Mouse (Mus musculus) midbrain, embryonic 13.5 days (tissue): Measurements from ENCODE around the gene Cd200r3. TPM values are rescaled to one million over a fixed set of nuclear protein-coding genes. Genes with fewer than 3 reads are reported as not detected.

Experiments used
- ATAC-seq: fragments of 200-750 bp; cut with Nextera tagmentation; 2 replicates; pipeline ENCODE4 v1.8.0; 2017; ENCODE audit warnings: mild to moderate bottlenecking, moderate TSS enrichment, moderate library complexity
- H3K27ac ChIP-seq: fragments of 300-500 bp; sonication (generic); 2 replicates; pipeline ENCODE4 v1.5.1; 2015; ENCODE audit warnings: inconsistent platforms, mild to moderate bottlenecking, moderate library complexity
- H3K27me3 ChIP-seq: fragments of 300-500 bp; sonication (generic); 2 replicates; pipeline ENCODE4 v1.6.1; 2015; ENCODE audit warnings: mild to moderate bottlenecking, inconsistent platforms
- H3K36me3 ChIP-seq: fragments of 300-500 bp; sonication (generic); 2 replicates; pipeline ENCODE4 v1.6.1; 2015; ENCODE audit warnings: mild to moderate bottlenecking, inconsistent platforms
- H3K4me1 ChIP-seq: fragments of 300-500 bp; sonication (generic); replicated peaks from 2 replicates; pipeline ENCODE4 v1.6.1; 2015; ENCODE audit warnings: inconsistent platforms
- H3K4me2 ChIP-seq: fragments of 300-500 bp; sonication (generic); replicated peaks from 2 replicates; pipeline ENCODE4 v1.6.1; 2015; ENCODE audit warnings: moderate library complexity, mild to moderate bottlenecking, inconsistent platforms
- H3K4me3 ChIP-seq: fragments of 300-500 bp; sonication (generic); replicated peaks from 2 replicates; pipeline ENCODE4 v1.5.1; 2015; ENCODE audit warnings: mild to moderate bottlenecking, inconsistent platforms
- H3K9ac ChIP-seq: fragments of 300-500 bp; sonication (generic); replicated peaks from 2 replicates; pipeline ENCODE4 v1.6.1; 2015; ENCODE audit warnings: mild to moderate bottlenecking, inconsistent platforms
- H3K9me3 ChIP-seq: fragments of 300-500 bp; sonication (generic); 2 replicates; pipeline ENCODE4 v1.6.1; 2016; ENCODE audit warnings: mild to moderate bottlenecking, inconsistent platforms
- WGBS: fragments of 180-500 bp; shearing (Covaris S2); methylation state at CpG from one replicate; pipeline ENCODE4 v1.1.7; 2015; 5-methylcytosine and 5-hydroxymethylcytosine counted together
- polyA plus RNA-seq: library from polyadenylated mRNA; unstranded; fragments of >200 nt; fragmentation: Nextera tagmentation; extraction: Ambion mirVana; gene quantifications from 2 replicates; pipeline ENCODE4 v1.2.1, GENCODE M21; 2015

Cd200r3 gene
- polyA plus RNA-seq = not detected in 2 replicates

- no peaks in the 10 kb centered on the region for H3K27me3 ChIP-seq
- no peaks in the 10 kb centered on the region for H3K9me3 ChIP-seq
- H3K4me2 ChIP-seq = no peak within 1 kb of the TSS
- no peak within 1 kb of the TSS for H3K4me3 ChIP-seq
- no peak within 1 kb of the TSS for H3K9ac ChIP-seq
- H3K4me1 ChIP-seq = no peaks in the 10 kb centered on the region
- ATAC-seq = no peak
- no peak within 1 kb of the TSS for H3K27ac ChIP-seq
- H3K36me3 ChIP-seq = no peaks in the 10 kb centered on the region
- 88% methylated on average over 3 of the region's 3 CpGs for WGBS
Measured at GRCm38 (mm10) chr16:44943468-44943867, at the start of gene Cd200r3. Gene Cd200r3 (plus strand): TSS chr16:44943678.

- Histone ChIP-seq H3K4me2 (no peak overlapping the region), H3K36me3 (no peaks in the 10 kb centered on the region), H3K4me3 (no peak overlapping the region), H3K27ac (no peak overlapping the region), H3K9ac (no peak overlapping the region), H3K27me3 (no peaks in the 10 kb centered on the region), H3K4me1 (no peaks in the 10 kb centered on the region), H3K9me3 (no peaks in the 10 kb centered on the region)
- no peak for ATAC-seq
- WGBS = 88% methylated on average over 1 of the region's 1 CpGs
Measured at GRCm38 (mm10) chr16:44932016-44932415, 11.5 kb upstream of the Cd200r3 start.

- Histone ChIP-seq H3K4me1 (no peaks in the 10 kb centered on the region), H3K9ac (no peak overlapping the region), H3K4me2 (no peak overlapping the region), H3K36me3 (no peaks in the 10 kb centered on the region), H3K9me3 (no peaks in the 10 kb centered on the region), H3K27me3 (no peaks in the 10 kb centered on the region), H3K4me3 (no peak overlapping the region), H3K27ac (no peak overlapping the region)
- WGBS = 74% methylated on average over 4 of the region's 4 CpGs
- no peak for ATAC-seq
Measured at GRCm38 (mm10) chr16:44951360-44952114, 8.1 kb downstream of the Cd200r3 start.

- H3K36me3 ChIP-seq = no peaks in the 10 kb centered on the region
- no peaks in the 10 kb centered on the region for H3K27me3 ChIP-seq
- H3K9me3 ChIP-seq = no peaks in the 10 kb centered on the region
- WGBS = 85% methylated on average over 2 of the region's 2 CpGs
- H3K4me3 ChIP-seq = no peak overlapping the region
- no peak overlapping the region for H3K9ac ChIP-seq
- H3K4me1 ChIP-seq = no peaks in the 10 kb centered on the region
- no peak overlapping the region for H3K4me2 ChIP-seq
- no peak for ATAC-seq
- H3K27ac ChIP-seq = no peak overlapping the region
Measured at GRCm38 (mm10) chr16:44962296-44962695, 18.8 kb downstream of the Cd200r3 start.

GRCm38 (mm10) chr16:44962777-44963176 is 19.3 kb downstream of the Cd200r3 start:
- no peak overlapping the region for H3K9ac ChIP-seq
- H3K27me3 ChIP-seq = no peaks in the 10 kb centered on the region
- ATAC-seq = no peak
- no peaks in the 10 kb centered on the region for H3K9me3 ChIP-seq
- WGBS = 85% methylated on average over 2 of the region's 2 CpGs
- H3K4me1 ChIP-seq = no peaks in the 10 kb centered on the region
- H3K36me3 ChIP-seq = no peaks in the 10 kb centered on the region
- no peak overlapping the region for H3K27ac ChIP-seq
- no peak overlapping the region for H3K4me3 ChIP-seq
- H3K4me2 ChIP-seq = no peak overlapping the region

- Histone ChIP-seq H3K36me3 (no peaks in the 10 kb centered on the region), H3K4me2 (no peak overlapping the region), H3K9me3 (no peaks in the 10 kb centered on the region), H3K27me3 (no peaks in the 10 kb centered on the region), H3K9ac (no peak overlapping the region), H3K4me1 (no peaks in the 10 kb centered on the region), H3K4me3 (no peak overlapping the region), H3K27ac (no peak overlapping the region)
- 89% methylated on average over 6 of the region's 6 CpGs for WGBS
- no peak for ATAC-seq
Measured at GRCm38 (mm10) chr16:44964526-44965374, 21.3 kb downstream of the Cd200r3 start.

GRCm38 (mm10) chr16:44965428-44965827 is 21.9 kb downstream of the Cd200r3 start:
- H3K27ac ChIP-seq = no peak overlapping the region
- H3K9me3 ChIP-seq = no peaks in the 10 kb centered on the region
- no peaks in the 10 kb centered on the region for H3K27me3 ChIP-seq
- no peak overlapping the region for H3K4me3 ChIP-seq
- no peaks in the 10 kb centered on the region for H3K4me1 ChIP-seq
- ATAC-seq = no peak
- 97% methylated on average over 8 of the region's 8 CpGs for WGBS
- H3K9ac ChIP-seq = no peak overlapping the region
- no peaks in the 10 kb centered on the region for H3K36me3 ChIP-seq
- H3K4me2 ChIP-seq = no peak overlapping the region

- H3K9me3 ChIP-seq = no peaks in the 10 kb centered on the region
- no peaks in the 10 kb centered on the region for H3K36me3 ChIP-seq
- 81% methylated on average over 3 of the region's 3 CpGs for WGBS
- H3K4me1 ChIP-seq = no peaks in the 10 kb centered on the region
- no peak for ATAC-seq
- H3K4me2 ChIP-seq = no peak overlapping the region
- no peak overlapping the region for H3K27ac ChIP-seq
- no peak overlapping the region for H3K9ac ChIP-seq
- H3K27me3 ChIP-seq = no peaks in the 10 kb centered on the region
- no peak overlapping the region for H3K4me3 ChIP-seq
Measured at GRCm38 (mm10) chr16:44965890-44966289, 22.4 kb downstream of the Cd200r3 start.

- Histone ChIP-seq H3K4me3 (no peak overlapping the region), H3K4me1 (no peaks in the 10 kb centered on the region), H3K9ac (no peak overlapping the region), H3K27me3 (no peaks in the 10 kb centered on the region), H3K9me3 (no peaks in the 10 kb centered on the region), H3K27ac (no peak overlapping the region), H3K36me3 (no peaks in the 10 kb centered on the region), H3K4me2 (no peak overlapping the region)
- WGBS = 85% methylated on average over 4 of the region's 4 CpGs
- no peak for ATAC-seq
Measured at GRCm38 (mm10) chr16:44966891-44967290, 23.4 kb downstream of the Cd200r3 start.

GRCm38 (mm10) chr16:44968113-44968512 is 24.6 kb downstream of the Cd200r3 start:
- ATAC-seq = no peak
- no peak overlapping the region for H3K4me2 ChIP-seq
- H3K9ac ChIP-seq = no peak overlapping the region
- no peak overlapping the region for H3K4me3 ChIP-seq
- no peaks in the 10 kb centered on the region for H3K9me3 ChIP-seq
- no peaks in the 10 kb centered on the region for H3K4me1 ChIP-seq
- H3K27ac ChIP-seq = no peak overlapping the region
- WGBS = 87% methylated on average over 3 of the region's 3 CpGs
- no peaks in the 10 kb centered on the region for H3K36me3 ChIP-seq
- H3K27me3 ChIP-seq = no peaks in the 10 kb centered on the region

- no peak overlapping the region for H3K4me2 ChIP-seq
- 83% methylated on average over 4 of the region's 4 CpGs for whole genome bisulfite sequencing
Measured at GRCm38 (mm10) chr16:44970925-44971324, 27.4 kb downstream of the Cd200r3 start.

GRCm38 (mm10) chr16:44974042-44974441 is 30.6 kb downstream of the Cd200r3 start:
- Histone ChIP-seq H3K9ac (no peak overlapping the region), H3K4me2 (no peak overlapping the region), H3K4me1 (no peaks in the 10 kb centered on the region), H3K4me3 (no peak overlapping the region), H3K27ac (no peak overlapping the region), H3K36me3 (no peaks in the 10 kb centered on the region), H3K27me3 (no peaks in the 10 kb centered on the region), H3K9me3 (no peaks in the 10 kb centered on the region)
- WGBS = 79% methylated on average over 2 of the region's 2 CpGs
- ATAC-seq = no peak

More at GRCm38 (mm10) chr16:44970925-44971324, 27.4 kb downstream of the Cd200r3 start:
- Histone ChIP-seq H3K27ac (no peak overlapping the region), H3K4me1 (no peaks in the 10 kb centered on the region), H3K4me3 (no peak overlapping the region), H3K9ac (no peak overlapping the region), H3K27me3 (no peaks in the 10 kb centered on the region), H3K9me3 (no peaks in the 10 kb centered on the region), H3K36me3 (no peaks in the 10 kb centered on the region)
- ATAC-seq = no peak
